Mouse (Mus musculus): ENCODE data around the gene 2310034G01Rik.

Gene 2310034G01Rik

GRCm38 (mm10) chr19:46362104-46362503, 12.0 kb upstream of the 2310034G01Rik start:
- DNase-seq (ENCODE audit: extremely low read depth, insufficient read length, low spot score), result no peak

- no peak for DNase-seq (ENCODE audit: extremely low read depth, insufficient read length, low spot score)
Observed at GRCm38 (mm10) chr19:46358381-46358780, 8.3 kb upstream of the 2310034G01Rik start.

- DNase-seq (ENCODE audit: extremely low read depth, insufficient read length, low spot score), result no peak
Observed at GRCm38 (mm10) chr19:46357344-46358280, 7.5 kb upstream of the 2310034G01Rik start.

GRCm38 (mm10) chr19:46356701-46357138, 6.6 kb upstream of the 2310034G01Rik start:
- DNase-seq (ENCODE audit: extremely low read depth, insufficient read length, low spot score), result peak; percentile 94

GRCm38 (mm10) chr19:46349550-46349949, 552 bp downstream of the 2310034G01Rik start:
- no peak for DNase-seq (ENCODE audit: extremely low read depth, insufficient read length, low spot score)

GRCm38 (mm10) chr19:46348761-46349458, 1.2 kb downstream of the 2310034G01Rik start:
- DNase-seq (ENCODE audit: extremely low read depth, insufficient read length, low spot score), result peak; percentile 91

GRCm38 (mm10) chr19:46347936-46348668, 2.0 kb downstream of the 2310034G01Rik start:
- DNase-seq (ENCODE audit: extremely low read depth, insufficient read length, low spot score), result no peak

- DNase-seq (ENCODE audit: extremely low read depth, insufficient read length, low spot score), result no peak
Observed at GRCm38 (mm10) chr19:46347146-46347545, 3.0 kb downstream of the 2310034G01Rik start.

- no peak for DNase-seq (ENCODE audit: extremely low read depth, insufficient read length, low spot score)
Observed at GRCm38 (mm10) chr19:46344710-46345419, 5.2 kb downstream of the 2310034G01Rik start.

GRCm38 (mm10) chr19:46339287-46339971, 10.7 kb downstream of the 2310034G01Rik start:
- peak; percentile 65 for DNase-seq (ENCODE audit: extremely low read depth, insufficient read length, low spot score)

GRCm38 (mm10) chr19:46338942-46339286, 11.2 kb downstream of the 2310034G01Rik start:
- DNase-seq (ENCODE audit: extremely low read depth, insufficient read length, low spot score), result no peak

GRCm38 (mm10) chr19:46338331-46338936, 11.7 kb downstream of the 2310034G01Rik start, which contains the start of gene Cuedc2:
Cuedc2 (minus strand) TSS chr19:46338702.
- peak; percentile 86 for DNase-seq (ENCODE audit: extremely low read depth, insufficient read length, low spot score)

GRCm38 (mm10) chr19:46337719-46338330, 12.3 kb downstream of the 2310034G01Rik start:
- DNase-seq (ENCODE audit: extremely low read depth, insufficient read length, low spot score), result no peak

- DNase-seq (ENCODE audit: extremely low read depth, insufficient read length, low spot score), result no peak
Observed at GRCm38 (mm10) chr19:46333906-46334305, 16.2 kb downstream of the 2310034G01Rik start.

GRCm38 (mm10) chr19:46332721-46333339, 17.3 kb downstream of the 2310034G01Rik start:
- no peak for DNase-seq (ENCODE audit: extremely low read depth, insufficient read length, low spot score)

- no peak for DNase-seq (ENCODE audit: extremely low read depth, insufficient read length, low spot score)
Observed at GRCm38 (mm10) chr19:46331936-46332335, 18.2 kb downstream of the 2310034G01Rik start.

GRCm38 (mm10) chr19:46331326-46331725, 18.8 kb downstream of the 2310034G01Rik start:
- DNase-seq (ENCODE audit: extremely low read depth, insufficient read length, low spot score), result no peak

GRCm38 (mm10) chr19:46330696-46331095, 19.4 kb downstream of the 2310034G01Rik start:
- no peak for DNase-seq (ENCODE audit: extremely low read depth, insufficient read length, low spot score)

Data from 3134 (cell line).